Mouse (Mus musculus) frontal cortex, postnatal 14 days (tissue): ENCODE results near the gene Treml1.

Experiments used
- DNase-seq, 2 experiments: peaks; one replicate each; pipeline ENCODE4 v3.0.0; 2022; ENCODE audit warnings: low spot score in 2 of 2

The Treml1 gene

GRCm38 (mm10) chr17:48360462-48360861, 746 bp downstream of the Treml1 start:
- DNase-seq, result no peak

- no peak for DNase-seq
Observed at GRCm38 (mm10) chr17:48362346-48362745, 2.6 kb downstream of the Treml1 start.

GRCm38 (mm10) chr17:48362966-48363365, 3.2 kb downstream of the Treml1 start:
- peak; percentile 30 to 42 for DNase-seq

- DNase-seq, result no peak
Observed at GRCm38 (mm10) chr17:48363421-48363965, 3.8 kb downstream of the Treml1 start.

GRCm38 (mm10) chr17:48365511-48366155, 5.9 kb downstream of the Treml1 start:
- DNase-seq, result no peak

GRCm38 (mm10) chr17:48366806-48367205, 7.1 kb downstream of the Treml1 start:
- no peak for DNase-seq

GRCm38 (mm10) chr17:48371621-48372020, 11.9 kb downstream of the Treml1 start:
- DNase-seq, result no peak

- peak; percentile 20 for DNase-seq
Observed at GRCm38 (mm10) chr17:48372987-48373386, 13.3 kb downstream of the Treml1 start.

GRCm38 (mm10) chr17:48376102-48376501, 16.4 kb downstream of the Treml1 start:
- no peak for DNase-seq

GRCm38 (mm10) chr17:48379050-48379449, 19.3 kb downstream of the Treml1 start:
- DNase-seq, result no peak

GRCm38 (mm10) chr17:48385786-48386461, 26.2 kb downstream of the Treml1 start:
- DNase-seq, result no peak

- no peak for DNase-seq
Observed at GRCm38 (mm10) chr17:48388666-48389065, 28.9 kb downstream of the Treml1 start.

- DNase-seq, result no peak
Observed at GRCm38 (mm10) chr17:48389442-48389841, 29.7 kb downstream of the Treml1 start.

GRCm38 (mm10) chr17:48391446-48391845, 31.7 kb downstream of the Treml1 start:
- DNase-seq, result no peak

- DNase-seq, result no peak
Observed at GRCm38 (mm10) chr17:48392616-48393015, 32.9 kb downstream of the Treml1 start.

GRCm38 (mm10) chr17:48401710-48402109, 42.0 kb downstream of the Treml1 start:
- no peak for DNase-seq

GRCm38 (mm10) chr17:48402751-48403150, 43.0 kb downstream of the Treml1 start:
- DNase-seq, result no peak

- DNase-seq, result no peak
Observed at GRCm38 (mm10) chr17:48403848-48404247, 44.1 kb downstream of the Treml1 start.

- DNase-seq, result no peak
Observed at GRCm38 (mm10) chr17:48404706-48405105, 45.0 kb downstream of the Treml1 start.

- no peak for DNase-seq
Observed at GRCm38 (mm10) chr17:48407154-48407553, 47.4 kb downstream of the Treml1 start.

GRCm38 (mm10) chr17:48407910-48408525, 48.3 kb downstream of the Treml1 start:
- DNase-seq, result no peak

- DNase-seq, result peak; percentile 44 to 58
Observed at GRCm38 (mm10) chr17:48408526-48409291, 49.0 kb downstream of the Treml1 start.
